Mouse (Mus musculus): ENCODE measurements around the gene Olfr92. TPM values are rescaled to one million over a fixed set of nuclear protein-coding genes. Genes with fewer than 3 reads are reported as not detected.

Olfr92 gene
- polyA plus RNA-seq, 1 experiment = not detected

DNA sequence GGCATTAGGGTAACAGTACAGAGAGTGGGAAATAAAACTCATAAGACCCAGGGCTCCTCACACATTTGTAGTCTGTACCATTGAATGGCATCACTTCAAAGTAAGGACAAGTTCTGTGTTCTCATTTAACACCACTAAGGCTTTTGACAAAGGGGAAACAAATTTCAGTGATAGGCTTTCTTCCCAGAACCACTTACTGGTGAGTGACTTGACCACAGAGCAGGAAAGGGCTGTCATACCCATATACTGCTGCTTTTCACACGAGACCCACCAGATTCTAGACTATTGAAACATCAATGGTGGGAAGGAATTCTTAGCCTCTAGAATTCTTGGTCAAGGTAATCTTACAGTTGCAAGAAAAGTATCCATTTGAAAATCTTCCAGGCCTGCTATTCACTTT, 27.7 kb downstream of the Olfr92 start:
- H3K4me3 ChIP-seq = no peak overlapping the region
- no peak overlapping the region for H3ac ChIP-seq (ENCODE audit: control insufficient read depth, insufficient read length)
- no peak overlapping the region for H3K4me2 ChIP-seq (ENCODE audit: low read depth)
- no peak for TF ChIP-seq MYOD1 (IDR thresholded peaks at IDR 0.05; ENCODE audit: control insufficient read depth in 1 of 3, insufficient read length in 2 of 3, low read depth in 2 of 3)
- TF ChIP-seq CEBPB (IDR thresholded peaks at IDR 0.05; ENCODE audit: insufficient read depth, poor library complexity, severe bottlenecking) = no peak
- TF ChIP-seq TCF3 (IDR thresholded peaks at IDR 0.05; ENCODE audit: insufficient read length, low read depth) = no peak
- no peak for TF ChIP-seq MAX (IDR thresholded peaks at IDR 0.05; ENCODE audit: low read depth)
- no peak for TF ChIP-seq POLR2AphosphoS2 (IDR thresholded peaks at IDR 0.05; ENCODE audit: insufficient read length, low read depth)
- TF ChIP-seq TCF12 (IDR thresholded peaks at IDR 0.05; ENCODE audit: insufficient read depth, poor library complexity, severe bottlenecking) = no peak
- TF ChIP-seq POLR2A (IDR thresholded peaks at IDR 0.05; ENCODE audit: insufficient read length, low read depth) = no peak
- no peak for TF ChIP-seq SRF (IDR thresholded peaks at IDR 0.05; ENCODE audit: control insufficient read depth, insufficient read length, low read depth)
- no peak for TF ChIP-seq E2F4 (IDR thresholded peaks at IDR 0.05; ENCODE audit: insufficient read depth)
- no peak for TF ChIP-seq MYOG (IDR thresholded peaks at IDR 0.05; ENCODE audit: control insufficient read depth in 1 of 3, insufficient read depth in 1 of 3, insufficient read length in 2 of 3, low read depth in 2 of 3)
- TF ChIP-seq REST (IDR thresholded peaks at IDR 0.05; ENCODE audit: insufficient read depth, insufficient read length) = no peak
- no peak for TF ChIP-seq USF1 (IDR thresholded peaks at IDR 0.05; ENCODE audit: low read depth)
- no peaks in the 10 kb centered on the region for H3K27me3 ChIP-seq (ENCODE audit: control insufficient read depth, insufficient read depth, insufficient read length)
- no peaks in the 10 kb centered on the region for H3K36me3 ChIP-seq (ENCODE audit: control insufficient read depth, insufficient read depth)
- H3K79me2 ChIP-seq (ENCODE audit: control insufficient read depth, insufficient read depth) = no peaks in the 10 kb centered on the region

DNA sequence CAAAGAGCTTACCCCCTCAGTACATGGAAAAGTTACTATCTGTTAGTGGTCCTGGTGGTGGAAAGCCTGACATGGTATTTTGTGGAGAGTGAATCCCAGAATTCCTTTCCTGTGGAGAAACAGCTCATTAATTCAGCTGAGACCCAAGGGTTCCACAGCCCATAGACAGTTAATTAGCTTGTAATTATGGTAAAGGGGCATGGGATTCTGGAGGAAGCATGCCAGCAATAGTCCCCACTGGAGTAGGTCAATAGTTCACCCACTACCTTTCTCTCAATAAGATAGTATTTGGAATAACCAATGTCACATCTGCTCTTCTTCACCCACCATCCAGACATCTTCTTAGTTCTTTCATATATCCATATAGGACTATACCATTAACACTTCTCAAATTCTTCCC, 31.5 kb downstream of the Olfr92 start, which contains the start of gene Olfr90:
Gene Olfr90 (minus strand): TSS at position 101 of the 400 bp plus-strand sequence.
- Histone ChIP-seq H3K27me3 (ENCODE audit: control insufficient read depth, insufficient read depth, insufficient read length) (no peaks in the 10 kb centered on the region), H3K79me2 (ENCODE audit: control insufficient read depth, insufficient read depth) (no peaks in the 10 kb centered on the region), H3ac (ENCODE audit: control insufficient read depth, insufficient read length) (no peak within 1 kb of the TSS), H3K36me3 (ENCODE audit: control insufficient read depth, insufficient read depth) (no peaks in the 10 kb centered on the region), H3K4me3 (no peak within 1 kb of the TSS), H3K4me2 (ENCODE audit: low read depth) (no peak within 1 kb of the TSS)
- TF ChIP-seq CEBPB (IDR thresholded peaks at IDR 0.05; ENCODE audit: insufficient read depth, poor library complexity, severe bottlenecking) = no peak
- no peak for TF ChIP-seq MAX (IDR thresholded peaks at IDR 0.05; ENCODE audit: low read depth)
- no peak for TF ChIP-seq USF1 (IDR thresholded peaks at IDR 0.05; ENCODE audit: low read depth)
- TF ChIP-seq TCF12 (IDR thresholded peaks at IDR 0.05; ENCODE audit: insufficient read depth, poor library complexity, severe bottlenecking) = no peak
- TF ChIP-seq POLR2A (IDR thresholded peaks at IDR 0.05; ENCODE audit: insufficient read length, low read depth) = no peak
- no peak for TF ChIP-seq MYOD1 (IDR thresholded peaks at IDR 0.05; ENCODE audit: control insufficient read depth in 1 of 3, insufficient read length in 2 of 3, low read depth in 2 of 3)
- no peak for TF ChIP-seq SRF (IDR thresholded peaks at IDR 0.05; ENCODE audit: control insufficient read depth, insufficient read length, low read depth)
- TF ChIP-seq POLR2AphosphoS2 (IDR thresholded peaks at IDR 0.05; ENCODE audit: insufficient read length, low read depth) = no peak
- TF ChIP-seq REST (IDR thresholded peaks at IDR 0.05; ENCODE audit: insufficient read depth, insufficient read length) = no peak
- no peak for TF ChIP-seq E2F4 (IDR thresholded peaks at IDR 0.05; ENCODE audit: insufficient read depth)
- no peak for TF ChIP-seq MYOG (IDR thresholded peaks at IDR 0.05; ENCODE audit: control insufficient read depth in 1 of 3, insufficient read depth in 1 of 3, insufficient read length in 2 of 3, low read depth in 2 of 3)
- no peak for TF ChIP-seq TCF3 (IDR thresholded peaks at IDR 0.05; ENCODE audit: insufficient read length, low read depth)

DNA sequence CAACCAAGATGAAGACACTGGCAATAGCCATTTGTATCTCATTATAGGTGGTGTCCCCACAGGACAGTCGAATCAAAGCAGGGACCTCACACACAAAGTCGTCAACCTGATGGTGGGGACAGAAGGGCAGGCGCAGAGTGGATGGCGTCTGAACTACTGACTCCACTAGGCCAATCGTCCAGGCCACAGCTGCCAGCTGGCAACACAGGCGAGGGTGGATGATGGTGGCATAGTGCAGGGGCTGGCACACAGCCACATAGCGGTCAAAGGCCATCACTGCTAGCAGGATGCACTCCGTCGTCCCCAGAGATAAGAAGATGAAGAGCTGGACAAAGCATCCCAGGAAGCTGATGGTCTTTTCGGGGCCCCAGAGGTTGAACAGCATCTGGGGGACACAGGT, 34.3 kb downstream of the Olfr92 start:
- Histone ChIP-seq H3K79me2 (ENCODE audit: control insufficient read depth, insufficient read depth) (no peaks in the 10 kb centered on the region), H3K27me3 (ENCODE audit: control insufficient read depth, insufficient read depth, insufficient read length) (no peaks in the 10 kb centered on the region), H3K4me2 (ENCODE audit: low read depth) (no peak overlapping the region), H3K36me3 (ENCODE audit: control insufficient read depth, insufficient read depth) (no peaks in the 10 kb centered on the region), H3ac (ENCODE audit: control insufficient read depth, insufficient read length) (no peak overlapping the region), H3K4me3 (no peak overlapping the region)
- TF ChIP-seq USF1 (IDR thresholded peaks at IDR 0.05; ENCODE audit: low read depth) (no peak), MYOG (IDR thresholded peaks at IDR 0.05; ENCODE audit: control insufficient read depth in 1 of 3, insufficient read depth in 1 of 3, insufficient read length in 2 of 3, low read depth in 2 of 3) (no peak), SRF (IDR thresholded peaks at IDR 0.05; ENCODE audit: control insufficient read depth, insufficient read length, low read depth) (no peak), MAX (IDR thresholded peaks at IDR 0.05; ENCODE audit: low read depth) (no peak), POLR2AphosphoS2 (IDR thresholded peaks at IDR 0.05; ENCODE audit: insufficient read length, low read depth) (no peak), E2F4 (IDR thresholded peaks at IDR 0.05; ENCODE audit: insufficient read depth) (no peak), CEBPB (IDR thresholded peaks at IDR 0.05; ENCODE audit: insufficient read depth, poor library complexity, severe bottlenecking) (no peak), REST (IDR thresholded peaks at IDR 0.05; ENCODE audit: insufficient read depth, insufficient read length) (no peak)

DNA sequence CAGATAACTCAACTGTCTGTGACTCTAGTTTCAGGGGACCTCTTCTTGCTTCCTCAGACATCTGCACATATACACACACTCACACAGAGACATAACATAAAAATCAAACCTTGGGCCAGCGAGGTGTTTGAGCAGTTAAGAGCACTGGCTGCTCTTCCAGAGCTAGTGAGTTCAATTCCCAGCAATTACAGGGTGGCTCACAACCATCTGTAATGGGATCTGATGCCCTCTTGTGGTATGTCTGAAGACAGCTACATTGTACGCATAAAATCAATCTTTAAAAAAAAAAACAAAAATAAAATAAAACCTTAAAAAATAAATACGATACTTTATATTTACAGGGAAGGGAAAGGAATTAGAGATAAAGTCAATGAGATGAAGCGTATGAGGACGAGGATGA, 35.3 kb downstream of the Olfr92 start:
- Histone ChIP-seq H3K27me3 (ENCODE audit: control insufficient read depth, insufficient read depth, insufficient read length) (no peaks in the 10 kb centered on the region), H3ac (ENCODE audit: control insufficient read depth, insufficient read length) (no peak overlapping the region), H3K79me2 (ENCODE audit: control insufficient read depth, insufficient read depth) (no peaks in the 10 kb centered on the region), H3K4me2 (ENCODE audit: low read depth) (no peak overlapping the region), H3K4me3 (no peak overlapping the region), H3K36me3 (ENCODE audit: control insufficient read depth, insufficient read depth) (no peaks in the 10 kb centered on the region)
- TF ChIP-seq MYOD1 (IDR thresholded peaks at IDR 0.05; ENCODE audit: control insufficient read depth in 1 of 3, insufficient read length in 2 of 3, low read depth in 2 of 3) (no peak), POLR2AphosphoS2 (IDR thresholded peaks at IDR 0.05; ENCODE audit: insufficient read length, low read depth) (no peak), TCF3 (IDR thresholded peaks at IDR 0.05; ENCODE audit: insufficient read length, low read depth) (no peak), REST (IDR thresholded peaks at IDR 0.05; ENCODE audit: insufficient read depth, insufficient read length) (no peak), CEBPB (IDR thresholded peaks at IDR 0.05; ENCODE audit: insufficient read depth, poor library complexity, severe bottlenecking) (no peak), E2F4 (IDR thresholded peaks at IDR 0.05; ENCODE audit: insufficient read depth) (no peak), POLR2A (IDR thresholded peaks at IDR 0.05; ENCODE audit: insufficient read length, low read depth) (no peak), MYOG (IDR thresholded peaks at IDR 0.05; ENCODE audit: control insufficient read depth in 1 of 3, insufficient read depth in 1 of 3, insufficient read length in 2 of 3, low read depth in 2 of 3) (no peak), TCF12 (IDR thresholded peaks at IDR 0.05; ENCODE audit: insufficient read depth, poor library complexity, severe bottlenecking) (no peak)

DNA sequence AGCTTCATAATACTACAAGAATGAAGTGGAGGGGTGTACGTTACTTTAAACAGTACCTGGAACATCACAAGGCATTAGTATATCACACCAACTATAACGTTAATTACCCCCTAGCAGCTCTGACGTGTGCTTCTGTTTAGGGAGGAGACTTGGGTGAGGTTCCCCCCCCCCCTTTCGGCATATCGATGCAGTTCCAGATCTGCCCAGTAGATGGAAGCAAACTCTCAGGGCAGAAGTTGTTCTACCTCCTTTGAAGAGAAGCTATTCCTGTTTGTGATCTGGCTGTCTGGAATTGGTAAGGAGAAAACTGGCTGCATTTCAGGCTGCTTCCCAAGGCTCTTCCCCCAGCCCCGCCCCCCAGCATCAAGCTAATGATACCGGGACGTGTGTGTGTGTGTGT, 36.6 kb downstream of the Olfr92 start:
- no peaks in the 10 kb centered on the region for H3K79me2 ChIP-seq (ENCODE audit: control insufficient read depth, insufficient read depth)
- H3ac ChIP-seq (ENCODE audit: control insufficient read depth, insufficient read length) = no peak overlapping the region
- TF ChIP-seq TCF12 (IDR thresholded peaks at IDR 0.05; ENCODE audit: insufficient read depth, poor library complexity, severe bottlenecking) (no peak), E2F4 (IDR thresholded peaks at IDR 0.05; ENCODE audit: insufficient read depth) (no peak), MYOD1 (IDR thresholded peaks at IDR 0.05; ENCODE audit: control insufficient read depth in 1 of 3, insufficient read length in 2 of 3, low read depth in 2 of 3) (no peak)
- H3K27me3 ChIP-seq (ENCODE audit: control insufficient read depth, insufficient read depth, insufficient read length) = no peaks in the 10 kb centered on the region
- no peak overlapping the region for H3K4me2 ChIP-seq (ENCODE audit: low read depth)
- H3K36me3 ChIP-seq (ENCODE audit: control insufficient read depth, insufficient read depth) = no peaks in the 10 kb centered on the region
- H3K4me3 ChIP-seq = no peak overlapping the region
